Mouse (Mus musculus): ENCODE measurements around the gene Rcvrn. TPM values are rescaled to one million over a fixed set of nuclear protein-coding genes. Genes with fewer than 3 reads are reported as not detected.

Gene Rcvrn
- not detected in 2 replicates for polyA plus RNA-seq (2015; fragmentation: Nextera tagmentation; extraction: Ambion mirVana)

GRCm38 (mm10) chr11:67694703-67695376, at the start of gene Rcvrn:
Gene Rcvrn (plus strand): TSS chr11:67695326.
- 73% methylated on average over 7 of the region's 7 CpGs for WGBS
- no peak within 1 kb of the TSS for H3K9ac ChIP-seq (replicated peaks)
- H3K27ac ChIP-seq (replicated peaks): no peak within 1 kb of the TSS
- H3K4me1 ChIP-seq: no peaks in the 10 kb centered on the region
- H3K4me3 ChIP-seq (replicated peaks): no peak within 1 kb of the TSS
- no peaks in the 10 kb centered on the region for H3K36me3 ChIP-seq
- no peak for ATAC-seq (ENCODE audit: low FRiP score)
- H3K4me2 ChIP-seq: no peak within 1 kb of the TSS
- no peaks in the 10 kb centered on the region for H3K9me3 ChIP-seq (replicated peaks)
- H3K27me3 ChIP-seq (replicated peaks): no peaks in the 10 kb centered on the region

GRCm38 (mm10) chr11:67647745-67648144, 47.4 kb upstream of the Rcvrn start:
- ATAC-seq (ENCODE audit: low FRiP score): no peak
- WGBS: 39% methylated on average over 5 of the region's 5 CpGs
- Histone ChIP-seq H3K4me1 (peaks cover 7% of the 10 kb centered on the region), H3K27ac (replicated peaks) (no peak overlapping the region), H3K9me3 (replicated peaks) (no peaks in the 10 kb centered on the region), H3K27me3 (replicated peaks) (no peaks in the 10 kb centered on the region), H3K9ac (replicated peaks) (no peak overlapping the region), H3K4me2 (no peak overlapping the region), H3K4me3 (replicated peaks) (no peak overlapping the region), H3K36me3 (no peaks in the 10 kb centered on the region)

GRCm38 (mm10) chr11:67648651-67649407, 46.3 kb upstream of the Rcvrn start:
- Histone ChIP-seq H3K9ac (replicated peaks) (no peak overlapping the region), H3K9me3 (replicated peaks) (no peaks in the 10 kb centered on the region), H3K36me3 (no peaks in the 10 kb centered on the region), H3K4me2 (no peak overlapping the region), H3K27me3 (replicated peaks) (no peaks in the 10 kb centered on the region), H3K4me3 (replicated peaks) (no peak overlapping the region), H3K27ac (replicated peaks) (no peak overlapping the region), H3K4me1 (peaks cover 15% of the 10 kb centered on the region)
- ATAC-seq (ENCODE audit: low FRiP score): no peak
- 74% methylated on average over 11 of the region's 11 CpGs for WGBS

- Histone ChIP-seq H3K27me3 (replicated peaks) (no peaks in the 10 kb centered on the region), H3K4me1 (peaks cover 17% of the 10 kb centered on the region), H3K9me3 (replicated peaks) (no peaks in the 10 kb centered on the region), H3K4me3 (replicated peaks) (no peak overlapping the region), H3K27ac (replicated peaks) (no peak overlapping the region), H3K9ac (replicated peaks) (no peak overlapping the region), H3K36me3 (no peaks in the 10 kb centered on the region), H3K4me2 (no peak overlapping the region)
- WGBS: 61% methylated on average over 10 of the region's 10 CpGs
- ATAC-seq (ENCODE audit: low FRiP score): no peak
These were observed 45.0 kb upstream of the Rcvrn start for GRCm38 (mm10) chr11:67649971-67650707.

- no peak overlapping the region for H3K4me2 ChIP-seq
- peaks cover 21% of the 10 kb centered on the region for H3K4me1 ChIP-seq
- 72% methylated on average over 6 of the region's 6 CpGs for WGBS
- H3K9me3 ChIP-seq (replicated peaks): no peaks in the 10 kb centered on the region
- H3K27me3 ChIP-seq (replicated peaks): no peaks in the 10 kb centered on the region
- H3K27ac ChIP-seq (replicated peaks): no peak overlapping the region
- H3K36me3 ChIP-seq: no peaks in the 10 kb centered on the region
- ATAC-seq (ENCODE audit: low FRiP score): no peak
- H3K4me3 ChIP-seq (replicated peaks): no peak overlapping the region
- H3K9ac ChIP-seq (replicated peaks): no peak overlapping the region
These were observed 43.4 kb upstream of the Rcvrn start for GRCm38 (mm10) chr11:67651731-67652130.

- H3K27me3 ChIP-seq (replicated peaks): no peaks in the 10 kb centered on the region
- H3K4me3 ChIP-seq (replicated peaks): 0 out of 2 replicates have a peak overlapping the region, but pooled peaks have one; percentile 9
- H3K4me2 ChIP-seq: peak overlapping the region; percentile 38
- no peaks in the 10 kb centered on the region for H3K36me3 ChIP-seq
- WGBS: 18% methylated on average over 14 of the region's 14 CpGs
- H3K9me3 ChIP-seq (replicated peaks): no peaks in the 10 kb centered on the region
- H3K27ac ChIP-seq (replicated peaks): no peak overlapping the region
- H3K4me1 ChIP-seq: peaks cover 21% of the 10 kb centered on the region
- ATAC-seq (ENCODE audit: low FRiP score): 0 out of 2 replicates have a peak, but pooled peaks have one; percentile 19
- H3K9ac ChIP-seq (replicated peaks): peak overlapping the region; percentile 17; the same call in 1 of the 2 replicates
These were observed 42.8 kb upstream of the Rcvrn start for GRCm38 (mm10) chr11:67652194-67652892.

- no peaks in the 10 kb centered on the region for H3K9me3 ChIP-seq (replicated peaks)
- peak overlapping the region; percentile 17; the same call in 1 of the 2 replicates for H3K9ac ChIP-seq (replicated peaks)
- WGBS: 24% methylated on average over 6 of the region's 6 CpGs
- no peaks in the 10 kb centered on the region for H3K36me3 ChIP-seq
- H3K4me2 ChIP-seq: peak overlapping the region; percentile 38
- no peaks in the 10 kb centered on the region for H3K27me3 ChIP-seq (replicated peaks)
- no peak overlapping the region for H3K27ac ChIP-seq (replicated peaks)
- 0 out of 2 replicates have a peak overlapping the region, but pooled peaks have one; percentile 9 for H3K4me3 ChIP-seq (replicated peaks)
- ATAC-seq (ENCODE audit: low FRiP score): no peak
- H3K4me1 ChIP-seq: peaks cover 23% of the 10 kb centered on the region
These were observed 42.3 kb upstream of the Rcvrn start for GRCm38 (mm10) chr11:67652893-67653255.

- Histone ChIP-seq H3K27me3 (replicated peaks) (no peaks in the 10 kb centered on the region), H3K27ac (replicated peaks) (no peak overlapping the region), H3K36me3 (no peaks in the 10 kb centered on the region), H3K4me2 (no peak overlapping the region), H3K4me3 (replicated peaks) (no peak overlapping the region), H3K9me3 (replicated peaks) (no peaks in the 10 kb centered on the region), H3K4me1 (peaks cover 23% of the 10 kb centered on the region), H3K9ac (replicated peaks) (0 out of 2 replicates have a peak overlapping the region, but pooled peaks have one; percentile 17)
- WGBS: 92% methylated on average over 9 of the region's 9 CpGs
- no peak for ATAC-seq (ENCODE audit: low FRiP score)
These were observed 41.5 kb upstream of the Rcvrn start for GRCm38 (mm10) chr11:67653521-67654090.

GRCm38 (mm10) chr11:67654514-67654913, 40.6 kb upstream of the Rcvrn start:
- Histone ChIP-seq H3K27me3 (replicated peaks) (no peaks in the 10 kb centered on the region), H3K9ac (replicated peaks) (no peak overlapping the region), H3K4me1 (peaks cover 23% of the 10 kb centered on the region), H3K4me3 (replicated peaks) (no peak overlapping the region), H3K9me3 (replicated peaks) (no peaks in the 10 kb centered on the region), H3K4me2 (no peak overlapping the region), H3K36me3 (no peaks in the 10 kb centered on the region), H3K27ac (replicated peaks) (no peak overlapping the region)
- WGBS: 91% methylated on average over 4 of the region's 4 CpGs
- ATAC-seq (ENCODE audit: low FRiP score): no peak

GRCm38 (mm10) chr11:67655236-67655959, 39.7 kb upstream of the Rcvrn start:
- no peaks in the 10 kb centered on the region for H3K27me3 ChIP-seq (replicated peaks)
- ATAC-seq (ENCODE audit: low FRiP score): no peak
- no peak overlapping the region for H3K4me3 ChIP-seq (replicated peaks)
- no peaks in the 10 kb centered on the region for H3K36me3 ChIP-seq
- no peak overlapping the region for H3K4me2 ChIP-seq
- H3K9ac ChIP-seq (replicated peaks): no peak overlapping the region
- peaks cover 23% of the 10 kb centered on the region for H3K4me1 ChIP-seq
- no peak overlapping the region for H3K27ac ChIP-seq (replicated peaks)
- WGBS: 65% methylated on average over 17 of the region's 17 CpGs
- no peaks in the 10 kb centered on the region for H3K9me3 ChIP-seq (replicated peaks)
